Mouse (Mus musculus): ENCODE results near the gene Pnliprp1. TPM values are rescaled to one million over a fixed set of nuclear protein-coding genes. Genes with fewer than 3 reads are reported as not detected.

The Pnliprp1 gene
- polyA plus RNA-seq, 1 experiment from 2014 or later, result not detected

Other genes with a start within 250 kb of the Pnliprp1 start
- gene Ccdc172, start 216.9 kb upstream of the Pnliprp1 start, polyA plus RNA-seq (2014; fragmentation: Nextera tagmentation; extraction: Ambion mirVana), result not detected in 2 replicates
- not detected in 2 replicates for gene Pnlip, start 76.4 kb upstream of the Pnliprp1 start, polyA plus RNA-seq (2014; fragmentation: Nextera tagmentation; extraction: Ambion mirVana)
- not detected in 2 replicates for gene Pnliprp2, start 30.8 kb downstream of the Pnliprp1 start, polyA plus RNA-seq (2014; fragmentation: Nextera tagmentation; extraction: Ambion mirVana)
- gene 1700019N19Rik, start 65.6 kb downstream of the Pnliprp1 start, polyA plus RNA-seq (2014; fragmentation: Nextera tagmentation; extraction: Ambion mirVana), result not detected in 2 replicates
- gene Eno4, start 214.5 kb downstream of the Pnliprp1 start, polyA plus RNA-seq (2014; fragmentation: Nextera tagmentation; extraction: Ambion mirVana), result 1.1 TPM in 2 replicates
- 5.8 and 7.0 TPM in 2 replicates for gene Hspa12a, start 214.8 kb downstream of the Pnliprp1 start, polyA plus RNA-seq (2014; fragmentation: Nextera tagmentation; extraction: Ambion mirVana)

All from embryonic facial prominence, embryonic 14.5 days (tissue).